Mouse (Mus musculus): ENCODE data around the gene Smpdl3a. TPM values are rescaled to one million over a fixed set of nuclear protein-coding genes. Genes with fewer than 3 reads are reported as not detected.

Smpdl3a gene
- polyA plus RNA-seq, 1 experiment, result 134 TPM

- Histone ChIP-seq H3K4me3 (ENCODE audit: low read depth, low read length) (no peak overlapping the region), H3K4me1 (ENCODE audit: control insufficient read depth, insufficient read depth, insufficient read length, low read length) (no peaks in the 10 kb centered on the region), H3K27me3 (ENCODE audit: control insufficient read depth, insufficient read depth, low read length) (no peaks in the 10 kb centered on the region), H3K27ac (ENCODE audit: insufficient read depth, low read depth, low read length) (no peak overlapping the region), H3K36me3 (ENCODE audit: control insufficient read depth, insufficient read depth, low read length) (peaks cover 9% of the 10 kb centered on the region)
- 77% methylated on average over 6 of the region's 6 CpGs for WGBS
- TF ChIP-seq POLR2A (IDR thresholded peaks at IDR 0.05; ENCODE audit: low read depth, low read length), result no peak
- no peak for TF ChIP-seq CTCF (IDR thresholded peaks at IDR 0.05; ENCODE audit: extremely low read depth, insufficient read length, insufficient replicate concordance, low read depth, low read length)
Measured at GRCm38 (mm10) chr10:57815869-57816268, 21.7 kb downstream of the Smpdl3a start.

DNA sequence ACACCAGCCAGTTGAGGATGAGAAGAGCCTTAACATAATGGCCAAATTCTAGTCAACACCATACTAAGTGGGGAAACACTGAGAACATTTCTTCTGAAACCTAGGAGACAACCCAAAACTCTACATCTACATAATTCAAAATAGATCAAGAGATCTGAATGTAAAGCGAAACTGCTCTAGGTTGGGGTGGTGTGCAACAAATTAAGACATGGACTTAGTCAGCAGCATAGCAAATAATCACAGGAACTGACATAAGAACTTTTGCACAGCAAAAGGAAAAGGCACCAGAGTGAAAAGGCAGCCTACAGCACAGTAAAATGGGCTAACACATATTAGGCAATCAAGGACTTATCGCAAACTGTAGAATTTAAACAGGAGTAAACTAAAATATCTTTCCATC lies 25.1 kb downstream of the Smpdl3a start:
- 88% methylated on average over 2 of the region's 2 CpGs for WGBS

GRCm38 (mm10) chr10:57822473-57822872 lies 28.3 kb downstream of the Smpdl3a start:
- 16% methylated on average over 3 of the region's 3 CpGs for WGBS
- TF ChIP-seq POLR2A (IDR thresholded peaks at IDR 0.05; ENCODE audit: low read depth, low read length), result no peak
- Histone ChIP-seq H3K27me3 (ENCODE audit: control insufficient read depth, insufficient read depth, low read length) (no peaks in the 10 kb centered on the region), H3K36me3 (ENCODE audit: control insufficient read depth, insufficient read depth, low read length) (no peaks in the 10 kb centered on the region), H3K4me1 (ENCODE audit: control insufficient read depth, insufficient read depth, insufficient read length, low read length) (no peaks in the 10 kb centered on the region), H3K4me3 (ENCODE audit: low read depth, low read length) (no peak overlapping the region), H3K27ac (ENCODE audit: insufficient read depth, low read depth, low read length) (no peak overlapping the region)

More for the DNA sequence above, 25.1 kb downstream of the Smpdl3a start:
- no peak for TF ChIP-seq POLR2A (IDR thresholded peaks at IDR 0.05; ENCODE audit: low read depth, low read length)
- no peak for TF ChIP-seq CTCF (IDR thresholded peaks at IDR 0.05; ENCODE audit: extremely low read depth, insufficient read length, insufficient replicate concordance, low read depth, low read length)
- Histone ChIP-seq H3K36me3 (ENCODE audit: control insufficient read depth, insufficient read depth, low read length) (no peaks in the 10 kb centered on the region), H3K4me3 (ENCODE audit: low read depth, low read length) (no peak overlapping the region), H3K27me3 (ENCODE audit: control insufficient read depth, insufficient read depth, low read length) (no peaks in the 10 kb centered on the region), H3K27ac (ENCODE audit: insufficient read depth, low read depth, low read length) (no peak overlapping the region), H3K4me1 (ENCODE audit: control insufficient read depth, insufficient read depth, insufficient read length, low read length) (no peaks in the 10 kb centered on the region)

DNA sequence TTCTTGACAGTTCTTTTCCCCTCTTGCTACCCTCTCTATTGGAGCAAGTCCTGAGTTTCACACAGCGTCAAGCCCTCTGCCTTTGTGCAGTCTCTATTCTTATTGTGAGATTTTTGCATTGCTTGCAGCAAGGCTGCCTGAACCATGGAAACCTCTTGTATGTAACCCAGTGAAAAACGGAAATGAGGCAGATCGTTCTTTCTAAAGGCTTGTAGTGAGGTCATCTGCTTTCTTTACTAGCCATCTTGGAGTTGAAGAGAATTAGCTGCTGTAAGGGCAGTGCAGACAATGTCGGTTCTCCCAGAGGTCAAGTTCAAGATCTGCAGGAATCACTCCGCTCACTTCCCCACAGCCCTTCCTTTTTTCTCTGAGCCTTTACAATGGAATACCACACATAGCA lies 34.5 kb downstream of the Smpdl3a start:
- no peaks in the 10 kb centered on the region for H3K36me3 ChIP-seq (ENCODE audit: control insufficient read depth, insufficient read depth, low read length)
- H3K4me1 ChIP-seq (ENCODE audit: control insufficient read depth, insufficient read depth, insufficient read length, low read length), result no peaks in the 10 kb centered on the region
- H3K4me3 ChIP-seq (ENCODE audit: low read depth, low read length), result no peak overlapping the region
- no peaks in the 10 kb centered on the region; the same call in 1 of the 2 replicates for H3K27me3 ChIP-seq (ENCODE audit: control insufficient read depth, insufficient read depth, low read length)
- no peak overlapping the region for H3K27ac ChIP-seq (ENCODE audit: insufficient read depth, low read depth, low read length)
- 73% methylated on average over 5 of the region's 5 CpGs for WGBS
- TF ChIP-seq CTCF (IDR thresholded peaks at IDR 0.05; ENCODE audit: extremely low read depth, insufficient read length, insufficient replicate concordance, low read depth, low read length) (no peak), POLR2A (IDR thresholded peaks at IDR 0.05; ENCODE audit: low read depth, low read length) (no peak)

- TF ChIP-seq CTCF (IDR thresholded peaks at IDR 0.05; ENCODE audit: extremely low read depth, insufficient read length, insufficient replicate concordance, low read depth, low read length), result no peak
- no peak for TF ChIP-seq POLR2A (IDR thresholded peaks at IDR 0.05; ENCODE audit: low read depth, low read length)
- Histone ChIP-seq H3K27ac (ENCODE audit: insufficient read depth, low read depth, low read length) (no peak overlapping the region), H3K36me3 (ENCODE audit: control insufficient read depth, insufficient read depth, low read length) (no peaks in the 10 kb centered on the region), H3K27me3 (ENCODE audit: control insufficient read depth, insufficient read depth, low read length) (no peaks in the 10 kb centered on the region; the same call in 1 of the 2 replicates), H3K4me1 (ENCODE audit: control insufficient read depth, insufficient read depth, insufficient read length, low read length) (no peaks in the 10 kb centered on the region), H3K4me3 (ENCODE audit: low read depth, low read length) (no peak overlapping the region)
- WGBS, result 78% methylated on average over 3 of the region's 3 CpGs
Measured at GRCm38 (mm10) chr10:57829621-57830020, 35.5 kb downstream of the Smpdl3a start.

DNA sequence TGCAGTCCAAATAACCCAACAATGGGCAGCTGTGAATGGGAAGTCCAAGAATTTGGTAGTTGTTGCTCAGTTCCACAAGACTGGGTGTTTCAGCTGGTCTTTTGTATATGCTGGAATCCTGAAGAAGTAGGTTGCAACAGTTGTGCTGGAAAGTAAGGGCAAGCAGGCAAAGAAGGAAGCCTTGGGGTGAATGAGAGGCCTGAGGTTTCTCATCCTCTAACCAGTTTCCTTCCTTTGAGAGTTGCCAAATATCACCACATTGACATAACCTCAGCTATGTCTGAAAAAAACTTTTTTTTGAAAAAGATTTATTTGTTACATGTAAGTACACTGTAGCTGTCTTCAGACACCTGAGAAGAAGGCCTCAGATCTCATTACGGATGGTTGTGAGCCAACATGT lies 41.0 kb downstream of the Smpdl3a start:
- H3K36me3 ChIP-seq (ENCODE audit: control insufficient read depth, insufficient read depth, low read length), result no peaks in the 10 kb centered on the region
- no peak overlapping the region for H3K4me3 ChIP-seq (ENCODE audit: low read depth, low read length)
- no peak for TF ChIP-seq POLR2A (IDR thresholded peaks at IDR 0.05; ENCODE audit: low read depth, low read length)
- TF ChIP-seq CTCF (IDR thresholded peaks at IDR 0.05; ENCODE audit: extremely low read depth, insufficient read length, insufficient replicate concordance, low read depth, low read length), result no peak
- H3K4me1 ChIP-seq (ENCODE audit: control insufficient read depth, insufficient read depth, insufficient read length, low read length), result no peaks in the 10 kb centered on the region
- H3K27ac ChIP-seq (ENCODE audit: insufficient read depth, low read depth, low read length), result no peak overlapping the region
- 89% methylated on average over 1 of the region's 1 CpGs for WGBS
- H3K27me3 ChIP-seq (ENCODE audit: control insufficient read depth, insufficient read depth, low read length), result no peaks in the 10 kb centered on the region; the same call in 1 of the 2 replicates

DNA sequence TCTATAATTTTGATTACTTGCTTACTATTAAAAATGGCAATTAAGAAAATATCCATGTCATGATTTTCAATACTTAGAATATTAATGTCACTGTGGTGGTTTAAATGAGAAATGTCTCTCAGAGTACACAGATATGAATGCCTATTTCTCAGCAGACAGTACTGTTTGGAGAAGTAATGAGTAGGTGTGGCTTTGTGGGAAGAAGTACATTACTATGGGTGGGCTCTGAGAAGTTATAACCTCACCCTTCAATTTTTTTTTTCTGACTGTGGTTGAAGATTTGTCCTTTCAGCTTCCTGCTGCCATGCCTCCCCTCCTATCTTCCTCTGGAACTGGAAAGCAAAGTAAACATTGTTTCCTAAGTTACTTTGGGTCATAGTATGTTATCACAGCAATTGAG lies 41.8 kb downstream of the Smpdl3a start:
- Histone ChIP-seq H3K27me3 (ENCODE audit: control insufficient read depth, insufficient read depth, low read length) (no peaks in the 10 kb centered on the region; the same call in 1 of the 2 replicates), H3K4me3 (ENCODE audit: low read depth, low read length) (no peak overlapping the region), H3K36me3 (ENCODE audit: control insufficient read depth, insufficient read depth, low read length) (no peaks in the 10 kb centered on the region), H3K4me1 (ENCODE audit: control insufficient read depth, insufficient read depth, insufficient read length, low read length) (no peaks in the 10 kb centered on the region), H3K27ac (ENCODE audit: insufficient read depth, low read depth, low read length) (no peak overlapping the region)
- no peak for TF ChIP-seq POLR2A (IDR thresholded peaks at IDR 0.05; ENCODE audit: low read depth, low read length)
- no peak for TF ChIP-seq CTCF (IDR thresholded peaks at IDR 0.05; ENCODE audit: extremely low read depth, insufficient read length, insufficient replicate concordance, low read depth, low read length)

All from small intestine, adult 2 months (tissue).